Mouse (Mus musculus) naive thymus-derived CD4-positive, alpha-beta T cell, adult 2 months (primary cell): ENCODE measurements around the gene Flt1.

Source experiments
- DNase-seq: peaks from one replicate; pipeline ENCODE4 v3.0.0-alpha.2; 2011; ENCODE audit warnings: low read depth

Gene Flt1

DNA sequence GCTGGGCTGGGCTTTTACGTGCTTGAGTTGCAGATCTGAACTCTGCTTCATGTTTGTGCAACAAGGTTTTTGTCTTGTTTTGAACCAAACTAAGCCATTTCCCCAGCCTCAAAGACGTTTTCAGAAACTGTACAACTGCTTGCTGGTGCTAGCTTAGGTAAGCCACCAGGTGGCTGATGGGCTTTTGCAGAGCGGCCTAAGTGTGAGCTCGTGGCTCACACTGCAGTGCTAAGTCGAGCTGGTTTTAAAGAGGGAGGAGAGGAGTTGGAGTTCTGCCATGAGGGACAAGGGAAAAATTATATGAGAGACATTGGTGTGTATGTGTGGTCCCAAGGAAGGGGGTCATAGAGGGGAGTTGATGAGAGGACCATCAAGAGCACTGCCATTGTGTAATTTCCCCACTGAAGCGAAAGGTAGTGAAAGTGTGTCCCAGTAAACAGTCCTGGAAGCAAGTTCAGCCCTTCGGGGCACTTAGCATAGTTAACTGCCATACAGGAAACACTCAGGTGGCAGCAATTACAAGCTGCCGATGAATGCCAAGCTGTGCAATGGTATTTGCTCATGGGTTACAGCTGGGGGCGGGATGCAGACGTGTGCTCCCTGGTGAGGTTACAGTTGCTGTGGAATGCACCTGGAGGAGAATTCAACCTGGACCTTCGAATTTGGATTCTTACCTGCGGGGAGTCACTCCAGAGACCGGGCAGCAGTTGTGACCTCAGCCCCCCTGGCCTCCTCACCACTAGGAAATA, 173.8 kb downstream of the Flt1 start:
- DNase-seq, result no peak

- DNase-seq, result no peak
Observed at GRCm38 (mm10) chr5:147549016-147549755, 176.6 kb downstream of the Flt1 start.

DNA sequence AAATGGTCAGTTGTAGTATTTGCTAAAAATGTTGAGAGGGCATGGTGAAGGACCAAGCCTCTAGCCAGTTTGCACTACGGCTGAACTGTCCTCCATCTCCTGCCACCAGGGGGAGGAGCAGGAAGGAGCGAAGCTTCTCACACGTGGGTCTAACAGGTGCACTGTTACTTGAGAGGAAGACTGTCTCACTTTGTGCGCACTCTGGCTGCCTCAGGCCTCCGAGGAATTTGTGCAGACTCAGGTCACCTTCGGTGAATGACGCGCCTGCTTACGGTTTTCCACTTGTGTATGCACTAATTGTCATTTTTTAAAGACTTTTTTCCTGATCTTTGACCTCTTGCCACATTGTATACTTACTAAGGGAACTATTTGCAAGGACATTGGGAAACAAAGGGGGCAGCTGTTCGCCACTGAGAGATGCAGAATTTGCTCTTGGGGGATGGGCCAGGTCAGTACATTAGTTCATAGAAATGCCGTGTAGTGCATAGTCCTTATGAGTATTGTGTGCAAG, 180.0 kb downstream of the Flt1 start:
- DNase-seq, result peak; percentile 43

GRCm38 (mm10) chr5:147542291-147542690, 183.5 kb downstream of the Flt1 start:
- DNase-seq, result no peak

DNA sequence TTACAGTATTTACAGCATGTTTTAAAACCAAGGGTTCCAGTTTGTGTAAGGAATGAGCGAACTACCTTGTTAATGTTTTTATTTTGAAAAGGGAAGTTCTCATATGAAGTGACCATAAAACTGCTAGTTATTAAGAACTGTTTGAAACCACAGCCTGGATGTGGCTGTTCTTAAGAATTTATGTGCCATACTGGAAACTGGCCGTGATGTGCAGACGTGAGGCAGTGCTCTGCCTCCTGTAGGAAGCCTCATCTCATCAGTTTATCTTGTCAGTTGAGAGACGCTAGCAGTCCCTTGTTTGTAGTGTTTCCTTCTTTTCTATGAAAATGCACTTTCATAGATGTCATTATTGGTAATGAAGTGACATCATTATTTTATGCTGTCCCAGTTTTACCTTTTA, 186.0 kb downstream of the Flt1 start:
- DNase-seq, result no peak

DNA sequence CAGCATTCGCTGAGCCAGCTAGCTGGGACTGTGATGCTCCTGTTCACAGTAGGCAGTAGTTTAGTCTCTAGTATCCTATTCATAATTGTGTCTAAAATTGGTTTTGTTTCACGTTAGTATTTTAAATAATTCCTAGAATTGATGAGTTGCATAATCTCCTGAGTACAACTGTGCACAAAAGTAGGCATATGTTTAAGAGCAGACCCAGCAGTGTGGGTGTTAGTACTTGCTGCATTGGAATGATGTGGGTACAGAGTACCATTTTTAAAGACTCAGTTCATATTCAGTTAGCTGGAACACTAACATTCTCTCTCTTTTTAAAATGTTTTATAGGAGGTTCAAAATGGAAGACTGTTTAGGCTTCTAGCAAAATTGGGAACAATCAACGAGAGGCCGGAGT, 186.4 kb downstream of the Flt1 start:
- DNase-seq, result no peak

GRCm38 (mm10) chr5:147532031-147532430, 193.8 kb downstream of the Flt1 start:
- no peak for DNase-seq

DNA sequence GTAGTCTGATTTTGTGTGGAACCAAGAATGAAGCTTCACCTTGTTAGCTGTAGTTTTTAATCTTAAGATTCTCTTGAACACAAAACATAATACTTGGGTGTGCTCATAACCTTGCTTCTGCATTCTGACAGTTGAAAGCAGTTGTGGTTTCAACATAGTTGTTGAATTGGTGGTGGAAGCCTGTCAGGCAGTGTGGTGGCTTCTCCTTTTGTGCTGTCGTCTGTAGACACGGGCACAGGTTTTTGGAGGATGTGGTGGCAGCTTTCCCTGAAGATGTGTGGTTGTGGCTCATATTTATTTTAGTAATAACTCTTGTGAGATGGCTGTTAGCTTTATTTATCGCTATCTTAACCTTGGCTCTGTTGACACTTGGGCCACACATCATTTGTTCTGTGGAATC, 198.0 kb downstream of the Flt1 start:
- peak; percentile 34 for DNase-seq

- no peak for DNase-seq
Observed at GRCm38 (mm10) chr5:147527006-147527405, 198.8 kb downstream of the Flt1 start.
